Mouse (Mus musculus) liver, embryonic 15.5 days (tissue): ENCODE results near the gene Crmp1. TPM values are rescaled to one million over a fixed set of nuclear protein-coding genes. Genes with fewer than 3 reads are reported as not detected.

Experiments used
- ATAC-seq: fragments of 200-750 bp; cut with Nextera tagmentation; 2 replicates; pipeline ENCODE4 v1.8.0; 2017; ENCODE audit warnings: moderate number of reproducible peaks, mild to moderate bottlenecking, moderate library complexity; ENCODE audit not compliant: insufficient read depth
- H3K27ac ChIP-seq: fragments of 300-500 bp; sonication (generic); replicated peaks from 2 replicates; pipeline ENCODE4 v1.5.1; 2015; ENCODE audit warnings: mild to moderate bottlenecking, inconsistent platforms
- H3K27me3 ChIP-seq: fragments of 300-500 bp; sonication (generic); 2 replicates; pipeline ENCODE4 v1.6.1; 2015; ENCODE audit warnings: mild to moderate bottlenecking, inconsistent platforms
- H3K36me3 ChIP-seq: fragments of 300-500 bp; sonication (generic); replicated peaks from 2 replicates; pipeline ENCODE4 v1.6.1; 2015; ENCODE audit warnings: moderate library complexity, mild to moderate bottlenecking, inconsistent platforms
- H3K4me1 ChIP-seq: fragments of 300-500 bp; sonication (generic); replicated peaks from 2 replicates; pipeline ENCODE4 v1.6.1; 2015; ENCODE audit warnings: inconsistent platforms
- H3K4me2 ChIP-seq: fragments of 300-500 bp; sonication (generic); 2 replicates; pipeline ENCODE4 v1.6.1; 2015; ENCODE audit warnings: moderate library complexity, mild to moderate bottlenecking, inconsistent platforms
- H3K4me3 ChIP-seq: fragments of 300-500 bp; sonication (generic); replicated peaks from 2 replicates; pipeline ENCODE4 v1.5.1; 2015; ENCODE audit warnings: mild to moderate bottlenecking, inconsistent platforms
- H3K9ac ChIP-seq: fragments of 300-500 bp; sonication (generic); 2 replicates; pipeline ENCODE4 v1.6.1; 2015; ENCODE audit warnings: moderate library complexity, mild to moderate bottlenecking, inconsistent platforms
- H3K9me3 ChIP-seq: fragments of 300-500 bp; sonication (generic); replicated peaks from 2 replicates; pipeline ENCODE4 v1.6.1; 2016; ENCODE audit warnings: inconsistent platforms
- WGBS: fragments of 180-500 bp; shearing (Covaris S2); methylation state at CpG from one replicate; pipeline ENCODE4 v1.1.7; 2015; ENCODE audit warnings: mixed read lengths; ENCODE audit not compliant: insufficient replicate concordance; 5-methylcytosine and 5-hydroxymethylcytosine counted together
- polyA plus RNA-seq: library from polyadenylated mRNA; unstranded; fragments of >200 nt; fragmentation: Nextera tagmentation; extraction: Ambion mirVana; gene quantifications from 2 replicates; pipeline ENCODE4 v1.2.1, GENCODE M21; 2015

The Crmp1 gene
- polyA plus RNA-seq, 1 experiment from 2014 or later = 1.6 TPM

GRCm38 (mm10) chr5:37252101-37252804 lies 10.5 kb downstream of the Crmp1 start:
- Histone ChIP-seq H3K4me3 (no peak overlapping the region), H3K27me3 (peaks cover 7% of the 10 kb centered on the region), H3K9me3 (no peaks in the 10 kb centered on the region), H3K27ac (no peak overlapping the region), H3K36me3 (no peaks in the 10 kb centered on the region), H3K4me1 (no peaks in the 10 kb centered on the region), H3K4me2 (no peak overlapping the region), H3K9ac (no peak overlapping the region)
- 63% methylated on average over 9 of the region's 9 CpGs for WGBS
- no peak for ATAC-seq

GRCm38 (mm10) chr5:37254523-37254922 lies 12.8 kb downstream of the Crmp1 start:
- Histone ChIP-seq H3K27me3 (no peaks in the 10 kb centered on the region), H3K27ac (no peak overlapping the region), H3K4me1 (no peaks in the 10 kb centered on the region), H3K36me3 (no peaks in the 10 kb centered on the region), H3K9ac (no peak overlapping the region), H3K4me2 (no peak overlapping the region), H3K4me3 (no peak overlapping the region), H3K9me3 (no peaks in the 10 kb centered on the region)
- 57% methylated on average over 4 of the region's 4 CpGs for WGBS
- ATAC-seq = no peak

- 40% methylated on average over 7 of the region's 7 CpGs for WGBS
- no peaks in the 10 kb centered on the region for H3K27me3 ChIP-seq
- no peak overlapping the region for H3K9ac ChIP-seq
- ATAC-seq = no peak
- H3K4me1 ChIP-seq = no peaks in the 10 kb centered on the region
- H3K27ac ChIP-seq = no peak overlapping the region
- no peaks in the 10 kb centered on the region for H3K36me3 ChIP-seq
- no peak overlapping the region for H3K4me3 ChIP-seq
- H3K4me2 ChIP-seq = no peak overlapping the region
- no peaks in the 10 kb centered on the region for H3K9me3 ChIP-seq
These were observed 15.1 kb downstream of the Crmp1 start for GRCm38 (mm10) chr5:37256823-37257222.

GRCm38 (mm10) chr5:37257243-37257642 lies 15.5 kb downstream of the Crmp1 start:
- no peaks in the 10 kb centered on the region for H3K9me3 ChIP-seq
- no peaks in the 10 kb centered on the region for H3K36me3 ChIP-seq
- no peak overlapping the region for H3K4me2 ChIP-seq
- no peak overlapping the region for H3K4me3 ChIP-seq
- no peak for ATAC-seq
- no peak overlapping the region for H3K9ac ChIP-seq
- H3K27ac ChIP-seq = no peak overlapping the region
- H3K4me1 ChIP-seq = no peaks in the 10 kb centered on the region
- H3K27me3 ChIP-seq = no peaks in the 10 kb centered on the region
- WGBS = 45% methylated on average over 5 of the region's 5 CpGs

- Histone ChIP-seq H3K9me3 (no peaks in the 10 kb centered on the region), H3K4me2 (no peak overlapping the region), H3K4me1 (no peaks in the 10 kb centered on the region), H3K36me3 (no peaks in the 10 kb centered on the region), H3K9ac (no peak overlapping the region), H3K27me3 (no peaks in the 10 kb centered on the region), H3K27ac (no peak overlapping the region), H3K4me3 (no peak overlapping the region)
- no peak for ATAC-seq
- WGBS = 62% methylated on average over 5 of the region's 5 CpGs
These were observed 20.0 kb downstream of the Crmp1 start for GRCm38 (mm10) chr5:37261734-37262133.

GRCm38 (mm10) chr5:37263816-37264215 lies 22.1 kb downstream of the Crmp1 start:
- 47% methylated on average over 6 of the region's 6 CpGs for WGBS
- no peaks in the 10 kb centered on the region for H3K4me1 ChIP-seq

GRCm38 (mm10) chr5:37281021-37281420 lies 39.3 kb downstream of the Crmp1 start:
- Histone ChIP-seq H3K9ac (no peak overlapping the region), H3K4me3 (no peak overlapping the region), H3K4me1 (no peaks in the 10 kb centered on the region), H3K4me2 (no peak overlapping the region), H3K27me3 (no peaks in the 10 kb centered on the region), H3K36me3 (no peaks in the 10 kb centered on the region), H3K27ac (no peak overlapping the region), H3K9me3 (no peaks in the 10 kb centered on the region)
- ATAC-seq = no peak
- 71% methylated on average over 11 of the region's 11 CpGs for WGBS

More at GRCm38 (mm10) chr5:37263816-37264215, 22.1 kb downstream of the Crmp1 start:
- no peaks in the 10 kb centered on the region for H3K27me3 ChIP-seq
- H3K9ac ChIP-seq = no peak overlapping the region
- H3K9me3 ChIP-seq = no peaks in the 10 kb centered on the region
- no peak overlapping the region for H3K4me3 ChIP-seq
- no peak overlapping the region for H3K27ac ChIP-seq
- no peak for ATAC-seq
- H3K36me3 ChIP-seq = no peaks in the 10 kb centered on the region
- no peak overlapping the region for H3K4me2 ChIP-seq

GRCm38 (mm10) chr5:37288374-37288773 lies 46.6 kb downstream of the Crmp1 start:
- ATAC-seq = no peak
- Histone ChIP-seq H3K27me3 (no peaks in the 10 kb centered on the region), H3K27ac (no peak overlapping the region), H3K9ac (no peak overlapping the region), H3K4me2 (no peak overlapping the region), H3K4me3 (no peak overlapping the region), H3K36me3 (no peaks in the 10 kb centered on the region), H3K9me3 (no peaks in the 10 kb centered on the region), H3K4me1 (no peaks in the 10 kb centered on the region)
- WGBS = 49% methylated on average over 3 of the region's 3 CpGs

- Histone ChIP-seq H3K4me2 (no peak overlapping the region), H3K4me1 (no peaks in the 10 kb centered on the region), H3K9me3 (no peaks in the 10 kb centered on the region), H3K36me3 (no peaks in the 10 kb centered on the region), H3K4me3 (no peak overlapping the region), H3K9ac (no peak overlapping the region), H3K27ac (no peak overlapping the region), H3K27me3 (no peaks in the 10 kb centered on the region)
- 11% methylated on average over 3 of the region's 3 CpGs for WGBS
- ATAC-seq = no peak
These were observed 47.5 kb downstream of the Crmp1 start for GRCm38 (mm10) chr5:37289236-37289635.

GRCm38 (mm10) chr5:37290983-37291382 lies 49.2 kb downstream of the Crmp1 start:
- Histone ChIP-seq H3K27ac (no peak overlapping the region), H3K4me1 (no peaks in the 10 kb centered on the region), H3K36me3 (no peaks in the 10 kb centered on the region), H3K4me3 (no peak overlapping the region), H3K9ac (no peak overlapping the region), H3K27me3 (no peaks in the 10 kb centered on the region), H3K9me3 (no peaks in the 10 kb centered on the region), H3K4me2 (no peak overlapping the region)
- ATAC-seq = no peak
- WGBS = 44% methylated on average over 9 of the region's 9 CpGs

GRCm38 (mm10) chr5:37296717-37297116 lies 55.0 kb downstream of the Crmp1 start:
- no peak overlapping the region for H3K9ac ChIP-seq
- H3K9me3 ChIP-seq = no peaks in the 10 kb centered on the region
- 65% methylated on average over 10 of the region's 10 CpGs for WGBS
- H3K27ac ChIP-seq = no peak overlapping the region
- no peaks in the 10 kb centered on the region for H3K36me3 ChIP-seq
- no peak overlapping the region for H3K4me2 ChIP-seq
- no peaks in the 10 kb centered on the region for H3K4me1 ChIP-seq
- no peak for ATAC-seq
- no peaks in the 10 kb centered on the region for H3K27me3 ChIP-seq
- H3K4me3 ChIP-seq = no peak overlapping the region

- H3K9ac ChIP-seq = no peak overlapping the region
- ATAC-seq = no peak
- H3K4me2 ChIP-seq = no peak overlapping the region
- H3K36me3 ChIP-seq = no peaks in the 10 kb centered on the region
- no peak overlapping the region for H3K27ac ChIP-seq
- no peaks in the 10 kb centered on the region for H3K27me3 ChIP-seq
- no peaks in the 10 kb centered on the region for H3K4me1 ChIP-seq
- WGBS = 18% methylated on average over 7 of the region's 7 CpGs
- H3K4me3 ChIP-seq = no peak overlapping the region
- H3K9me3 ChIP-seq = no peaks in the 10 kb centered on the region
These were observed 56.6 kb downstream of the Crmp1 start for GRCm38 (mm10) chr5:37298370-37298769.
